Mouse (Mus musculus): ENCODE measurements around the gene 1700006A11Rik. TPM values are rescaled to one million over a fixed set of nuclear protein-coding genes. Genes with fewer than 3 reads are reported as not detected.
"Not testable (repeated sequence)": the region's sequence is repeated elsewhere in the genome, so short reads cannot be mapped to it uniquely, and the experiment has no call there.

The 1700006A11Rik gene
- polyA plus RNA-seq, 2 experiments: not detected

GRCm38 (mm10) chr3:124389650-124390049, 36.2 kb downstream of the 1700006A11Rik start:
- Histone ChIP-seq H3K9me3 (ENCODE audit: control insufficient read depth, low read length) (no peaks in the 10 kb centered on the region), H3K27ac (replicated peaks; ENCODE audit: low read depth, low read length) (no peak overlapping the region), H3K4me3 (replicated peaks; ENCODE audit: low read length) (no peak overlapping the region), H3K4me1 (ENCODE audit: control insufficient read depth, insufficient read depth, low read length) (no peaks in the 10 kb centered on the region), H3K4me2 (replicated peaks; ENCODE audit: low read depth, low read length, severe bottlenecking) (no peak overlapping the region), H3K27me3 (ENCODE audit: control insufficient read depth, insufficient read depth, low read length) (no peaks in the 10 kb centered on the region), H3K36me3 (ENCODE audit: control insufficient read depth, insufficient read depth, low read length) (no peaks in the 10 kb centered on the region), H3K9ac (ENCODE audit: low read depth, low read length, severe bottlenecking) (no peak overlapping the region)
- ATAC-seq (ENCODE audit: low FRiP score, low read depth) (no peak), DNase-seq (ENCODE audit: low spot score) (no peak)
- TF ChIP-seq POLR2A (IDR thresholded peaks at IDR 0.05; ENCODE audit: borderline replicate concordance, extremely low read depth, insufficient read depth, insufficient read length): no peak
- 65% methylated on average over 2 of the region's 2 CpGs for whole genome bisulfite sequencing

DNA sequence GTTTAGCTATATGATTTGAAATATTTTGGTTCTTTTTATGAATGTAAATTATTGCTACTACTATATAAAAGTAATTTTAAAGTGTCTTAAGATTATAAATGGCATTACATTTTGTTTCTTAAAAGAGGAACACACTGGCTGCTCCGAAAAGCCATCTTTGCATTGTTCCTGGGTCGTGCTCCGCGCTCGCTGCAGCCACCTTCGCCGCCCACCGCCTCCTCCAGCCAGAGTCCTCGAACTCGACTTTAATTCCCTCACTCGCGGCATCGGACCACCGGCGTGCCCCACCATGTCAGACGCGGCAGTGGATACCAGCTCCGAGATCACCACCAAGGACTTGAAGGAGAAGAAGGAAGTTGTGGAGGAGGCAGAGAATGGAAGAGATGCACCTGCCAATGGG, 40.5 kb downstream of the 1700006A11Rik start:
- H3K9ac ChIP-seq (ENCODE audit: low read depth, low read length, severe bottlenecking); H3K27ac ChIP-seq (replicated peaks; ENCODE audit: low read depth, low read length); H3K4me1 ChIP-seq (ENCODE audit: control insufficient read depth, insufficient read depth, low read length); DNase-seq (ENCODE audit: low spot score); H3K4me2 ChIP-seq (replicated peaks; ENCODE audit: low read depth, low read length, severe bottlenecking); H3K4me3 ChIP-seq (replicated peaks; ENCODE audit: low read length); H3K36me3 ChIP-seq (ENCODE audit: control insufficient read depth, insufficient read depth, low read length); H3K9me3 ChIP-seq (ENCODE audit: control insufficient read depth, low read length); ATAC-seq (ENCODE audit: low FRiP score, low read depth); H3K27me3 ChIP-seq (ENCODE audit: control insufficient read depth, insufficient read depth, low read length): not testable (repeated sequence)
- WGBS: 94% methylated on average over 18 of the region's 18 CpGs

GRCm38 (mm10) chr3:124372031-124372430, 53.8 kb downstream of the 1700006A11Rik start:
- no peak for TF ChIP-seq POLR2A (IDR thresholded peaks at IDR 0.05; ENCODE audit: borderline replicate concordance, extremely low read depth, insufficient read depth, insufficient read length)
- H3K4me1 ChIP-seq (ENCODE audit: control insufficient read depth, insufficient read depth, low read length): no peaks in the 10 kb centered on the region
- H3K36me3 ChIP-seq (ENCODE audit: control insufficient read depth, insufficient read depth, low read length): no peaks in the 10 kb centered on the region
- H3K27me3 ChIP-seq (ENCODE audit: control insufficient read depth, insufficient read depth, low read length): no peaks in the 10 kb centered on the region
- WGBS: 88% methylated on average over 2 of the region's 2 CpGs
- no peaks in the 10 kb centered on the region for H3K9me3 ChIP-seq (ENCODE audit: control insufficient read depth, low read length)
- no peak overlapping the region for H3K9ac ChIP-seq (ENCODE audit: low read depth, low read length, severe bottlenecking)
- ATAC-seq (ENCODE audit: low FRiP score, low read depth) (no peak), DNase-seq (ENCODE audit: low spot score) (no peak)
- H3K4me2 ChIP-seq (replicated peaks; ENCODE audit: low read depth, low read length, severe bottlenecking): no peak overlapping the region
- H3K4me3 ChIP-seq (replicated peaks; ENCODE audit: low read length): no peak overlapping the region
- H3K27ac ChIP-seq (replicated peaks; ENCODE audit: low read depth, low read length): no peak overlapping the region

- Histone ChIP-seq H3K27ac (replicated peaks; ENCODE audit: low read depth, low read length) (no peak overlapping the region), H3K4me1 (ENCODE audit: control insufficient read depth, insufficient read depth, low read length) (no peaks in the 10 kb centered on the region), H3K27me3 (ENCODE audit: control insufficient read depth, insufficient read depth, low read length) (no peaks in the 10 kb centered on the region), H3K4me3 (replicated peaks; ENCODE audit: low read length) (no peak overlapping the region), H3K9ac (ENCODE audit: low read depth, low read length, severe bottlenecking) (no peak overlapping the region), H3K36me3 (ENCODE audit: control insufficient read depth, insufficient read depth, low read length) (no peaks in the 10 kb centered on the region), H3K4me2 (replicated peaks; ENCODE audit: low read depth, low read length, severe bottlenecking) (no peak overlapping the region), H3K9me3 (ENCODE audit: control insufficient read depth, low read length) (no peaks in the 10 kb centered on the region)
- 83% methylated on average over 3 of the region's 3 CpGs for WGBS
- ATAC-seq (ENCODE audit: low FRiP score, low read depth) (no peak), DNase-seq (ENCODE audit: low spot score) (no peak)
- TF ChIP-seq POLR2A (IDR thresholded peaks at IDR 0.05; ENCODE audit: borderline replicate concordance, extremely low read depth, insufficient read depth, insufficient read length): no peak
Measured at GRCm38 (mm10) chr3:124357533-124357932, 68.3 kb downstream of the 1700006A11Rik start.

Other genes with a start within 250 kb of the 1700006A11Rik start
- 8.0 and 9.8 TPM in 2 replicates for gene Tram1l1, start 105.2 kb downstream of the 1700006A11Rik start, polyA plus RNA-seq (2012; rRNA removed)
- 11.8 and 12.6 TPM in 2 replicates for gene Tram1l1, start 105.2 kb downstream of the 1700006A11Rik start, polyA plus RNA-seq (2014; fragmentation: Nextera tagmentation; extraction: Ambion mirVana)
- not detected in 2 replicates for gene 1700003H04Rik, start 155.1 kb upstream of the 1700006A11Rik start, polyA plus RNA-seq (2012; rRNA removed)
- not detected in 2 replicates for gene 1700003H04Rik, start 155.1 kb upstream of the 1700006A11Rik start, polyA plus RNA-seq (2014; fragmentation: Nextera tagmentation; extraction: Ambion mirVana)